Mouse (Mus musculus) CH12.LX (cell line): Measurements from ENCODE around the gene Vmn1r188. TPM values are rescaled to one million over a fixed set of nuclear protein-coding genes. Genes with fewer than 3 reads are reported as not detected.
"Not testable (repeated sequence)": the region's sequence is repeated elsewhere in the genome, so short reads cannot be mapped to it uniquely, and the experiment has no call there.

Experiments used
- DNase-seq: peaks from one replicate; pipeline ENCODE4 v3.0.0-alpha.2; 2013; ENCODE audit errors: extremely low read depth
- H3K27ac ChIP-seq: 2 replicates; pipeline ENCODE4 v1.5.1; 2012; ENCODE audit warnings: low read depth, mild to moderate bottlenecking, control low read depth, moderate library complexity; ENCODE audit not compliant: insufficient read depth
- H3K27me3 ChIP-seq: replicated peaks from 2 replicates; pipeline ENCODE3; 2012; ENCODE audit warnings: inconsistent platforms
- H3K36me3 ChIP-seq, 2 experiments: replicated peaks in 1 of 2; 2 replicates each; pipeline versions ENCODE3 to v1.6.1; 2012; ENCODE audit warnings: inconsistent platforms in 1 of 2, low read length in 1 of 2, mild to moderate bottlenecking in 1 of 2, mixed read lengths in 1 of 2, moderate library complexity in 1 of 2; ENCODE audit not compliant: control insufficient read depth in 1 of 2, insufficient read depth in 1 of 2
- H3K4me1 ChIP-seq, 2 experiments: 2 replicates each; pipeline ENCODE4 v1.6.1; 2012; ENCODE audit warnings: inconsistent platforms in 1 of 2, moderate library complexity in 1 of 2; ENCODE audit not compliant: insufficient read depth in 2 of 2, control insufficient read depth in 1 of 2
- H3K4me2 ChIP-seq: 2 replicates; pipeline ENCODE4 v1.6.1; 2012; ENCODE audit warnings: low read depth, mild to moderate bottlenecking, control low read depth; ENCODE audit not compliant: poor library complexity, insufficient read depth, severe bottlenecking
- H3K4me3 ChIP-seq, 3 experiments: fragments of 150-350 bp in 1 of 3; sonication (generic) in 1 of 3; replicated peaks in 1 of 3; 2 replicates each; pipeline versions ENCODE3 to v1.5.1; 2011 to 2012; ENCODE audit warnings: low read depth in 2 of 3, low read length in 2 of 3, mild to moderate bottlenecking in 2 of 3, moderate library complexity in 2 of 3, control low read depth in 1 of 3, improper control_type of control experiment in 1 of 3, inconsistent platforms in 1 of 3, mixed read lengths in 1 of 3; ENCODE audit not compliant: poor library complexity in 1 of 3
- H3K79me2 ChIP-seq: replicated peaks from 2 replicates; pipeline ENCODE4 v1.6.1; 2012; ENCODE audit warnings: mild to moderate bottlenecking, moderate library complexity; ENCODE audit not compliant: control insufficient read depth, poor library complexity, insufficient read depth, severe bottlenecking; ENCODE audit errors: extremely low read depth
- H3K9ac ChIP-seq: 2 replicates; pipeline ENCODE4 v1.6.1; 2012; ENCODE audit warnings: low read depth, mild to moderate bottlenecking, control low read depth, moderate library complexity; ENCODE audit not compliant: insufficient read depth
- H3K9me3 ChIP-seq: replicated peaks from 2 replicates; pipeline ENCODE3; 2012; ENCODE audit warnings: low read length, inconsistent platforms, mixed read lengths
- BHLHE40 ChIP-seq: IDR thresholded peaks from 2 replicates; pipeline ENCODE4 v1.6.1; 2011; ENCODE audit warnings: mild to moderate bottlenecking, low read depth, low read length, improper control_type of control experiment
- CHD1 ChIP-seq: IDR thresholded peaks from 2 replicates; pipeline ENCODE4 v1.6.1; 2012; ENCODE audit warnings: low read depth, low read length, improper control_type of control experiment, inconsistent platforms
- CHD2 ChIP-seq: IDR thresholded peaks from 2 replicates; pipeline ENCODE4 v1.6.1; 2011; ENCODE audit warnings: low read length, improper control_type of control experiment
- EP300 ChIP-seq: IDR thresholded peaks from 2 replicates; pipeline ENCODE4 v1.6.1; 2011; ENCODE audit warnings: low read length, improper control_type of control experiment
- GABPA ChIP-seq: IDR thresholded peaks from 2 replicates; pipeline ENCODE4 v1.6.1; 2012; ENCODE audit warnings: low read depth, low read length, improper control_type of control experiment, inconsistent platforms; ENCODE audit not compliant: insufficient replicate concordance
- HCFC1 ChIP-seq: IDR thresholded peaks from 2 replicates; pipeline ENCODE4 v1.6.1; 2012; ENCODE audit warnings: low read depth, mild to moderate bottlenecking, inconsistent platforms, low read length, improper control_type of control experiment
- IRF4 ChIP-seq: IDR thresholded peaks from 2 replicates; pipeline ENCODE4 v1.6.1; 2014; ENCODE audit warnings: low read depth, mild to moderate bottlenecking, inconsistent platforms, low read length, improper control_type of control experiment
- MAZ ChIP-seq: IDR thresholded peaks from 2 replicates; pipeline ENCODE4 v1.6.1; 2012; ENCODE audit warnings: low read depth, mild to moderate bottlenecking, inconsistent platforms, low read length, improper control_type of control experiment, moderate library complexity
- MEF2A ChIP-seq: IDR thresholded peaks from 2 replicates; pipeline ENCODE4 v1.6.1; 2014; ENCODE audit warnings: low read depth, mild to moderate bottlenecking, inconsistent platforms, low read length, improper control_type of control experiment, borderline replicate concordance
- NRF1 ChIP-seq: IDR thresholded peaks from 2 replicates; pipeline ENCODE4 v1.6.1; 2014; ENCODE audit warnings: low read depth, mild to moderate bottlenecking, inconsistent platforms, low read length, improper control_type of control experiment, moderate library complexity
- POLR2A ChIP-seq: IDR thresholded peaks from 2 replicates; pipeline ENCODE4 v1.6.1; 2011; ENCODE audit warnings: low read depth, mild to moderate bottlenecking, improper control_type of control experiment, low read length
- SMC3 ChIP-seq: IDR thresholded peaks from 2 replicates; pipeline ENCODE4 v1.6.1; 2011; ENCODE audit warnings: low read depth, low read length, improper control_type of control experiment
- UBTF ChIP-seq: IDR thresholded peaks from 2 replicates; pipeline ENCODE4 v1.6.1; 2012; ENCODE audit warnings: low read depth, mild to moderate bottlenecking, inconsistent platforms, low read length, improper control_type of control experiment, moderate library complexity
- dilution Hi-C: fragments of 300-500 bp; cut with MboI; formaldehyde crosslinking; loops from 2 replicates; pipeline ENCODE4 v1.14.3; 2020; ENCODE audit warnings: low sequenced_read_pairs; ENCODE audit not compliant: extremely low pct_unique_long_range_greater_than_20kb, extremely low pct_ligation_motif_present
- in situ Hi-C: fragments of 300-500 bp; cut with MboI; formaldehyde crosslinking; loops from 3 replicates; pipeline ENCODE4 v1.14.3; 2019; ENCODE audit warnings: low sequenced_read_pairs, low pct_ligation_motif_present, low pct_unique_long_range_greater_than_20kb, mixed read lengths
- polyA plus RNA-seq: library from polyadenylated mRNA; unstranded; fragments of >175 nt; gene quantifications from 2 replicates; pipeline ENCODE4 v1.2.1, GENCODE M21; 2012; ENCODE audit warnings: low read depth; ENCODE audit not compliant: insufficient read length
- total RNA-seq, 2 experiments: library from RNA; depleted of rRNA; stranded (reverse); fragments of 300-350 nt in 1 of 2; fragments of >200 nt in 1 of 2; gene quantifications; 2 replicates each; pipeline ENCODE4 v1.2.3; 2012 to 2014

The Vmn1r188 gene
- total and polyA plus RNA-seq, 3 experiments: not detected

- Histone ChIP-seq H3K36me3 (no peaks in the 10 kb centered on the region), H3K79me2 (no peaks in the 10 kb centered on the region), H3K4me3 (no peak overlapping the region), H3K27ac (no peak overlapping the region), H3K4me1 (no peaks in the 10 kb centered on the region), H3K9me3 (no peaks in the 10 kb centered on the region), H3K4me2 (no peak overlapping the region), H3K9ac (no peak overlapping the region), H3K27me3 (no peaks in the 10 kb centered on the region)
- no peak for DNase-seq
- dilution Hi-C loops (no loop called here), in situ Hi-C loops (no loop called here)
- TF ChIP-seq GABPA (no peak), NRF1 (no peak), MAZ (no peak), CHD2 (no peak), HCFC1 (no peak), MEF2A (no peak), EP300 (no peak), CHD1 (no peak), POLR2A (no peak), BHLHE40 (no peak), UBTF (no peak)
- TF ChIP-seq, all 38 proteins: peak for 0
Observed at GRCm38 (mm10) chr13:22061422-22061821, 22.8 kb upstream of the Vmn1r188 start.

DNA sequence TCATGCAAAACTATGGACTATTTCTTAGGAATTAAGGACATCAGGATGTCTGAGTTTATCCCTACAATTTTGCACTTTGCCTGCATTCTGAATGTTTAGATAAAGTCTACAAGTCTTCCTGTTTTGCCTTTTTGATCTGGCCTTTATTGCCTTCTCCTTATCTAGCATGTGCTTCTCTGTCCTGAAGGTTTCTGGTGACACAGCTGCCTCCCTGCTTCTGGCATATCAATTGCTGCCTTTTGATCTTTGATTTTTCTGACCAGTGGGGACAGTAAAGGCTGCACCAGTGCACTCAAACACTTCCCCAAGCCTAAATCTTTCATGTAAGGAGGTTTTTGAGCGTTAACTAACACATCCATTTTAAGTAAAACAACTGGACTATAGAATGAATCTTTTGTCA is 20.8 kb upstream of the Vmn1r188 start:
- in situ Hi-C loops (no loop called here), dilution Hi-C loops (no loop called here)
- TF ChIP-seq IRF4 (no peak), SMC3 (no peak), GABPA (no peak)
- Histone ChIP-seq H3K9me3 (no peaks in the 10 kb centered on the region), H3K36me3 (no peaks in the 10 kb centered on the region), H3K27me3 (no peaks in the 10 kb centered on the region), H3K9ac (no peak overlapping the region), H3K79me2 (no peaks in the 10 kb centered on the region), H3K4me2 (no peak overlapping the region), H3K4me3 (no peak overlapping the region), H3K27ac (no peak overlapping the region), H3K4me1 (no peaks in the 10 kb centered on the region)
- DNase-seq: no peak

DNA sequence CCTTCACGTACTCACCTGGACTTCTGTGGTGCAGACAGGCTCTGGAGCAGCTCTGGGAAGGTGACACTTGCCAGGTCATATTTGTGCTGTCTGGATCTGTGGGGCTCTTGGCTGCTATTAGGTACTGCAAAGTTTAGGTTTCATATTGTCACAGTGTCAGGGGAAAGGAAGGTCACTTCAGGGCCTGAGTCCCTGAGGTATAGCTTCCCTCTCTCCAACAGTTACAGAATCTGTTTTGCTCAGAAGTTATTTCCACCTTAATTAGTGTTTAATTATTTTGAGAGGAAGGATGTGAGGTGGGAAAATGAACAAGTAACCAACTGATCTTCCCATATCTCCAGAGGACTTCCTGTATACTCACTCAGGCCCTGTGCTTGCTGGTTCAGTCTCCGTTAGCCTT is 21.5 kb downstream of the Vmn1r188 start, which contains the start of gene Vmn1r189:
Gene Vmn1r189, minus strand, starts transcription at position 101 of the 400 bp plus-strand sequence.
- H3K27ac ChIP-seq, H3K9me3 ChIP-seq, H3K79me2 ChIP-seq, H3K27me3 ChIP-seq, H3K36me3 ChIP-seq, in situ Hi-C loops, H3K9ac ChIP-seq, dilution Hi-C loops, H3K4me2 ChIP-seq, H3K4me3 ChIP-seq, H3K4me1 ChIP-seq, DNase-seq: not testable (repeated sequence)
